ENCODE assay signal across 9 mouse cellular contexts in genomic region chr2:166564455-166564854, GRCm38 (mm10).
DNase-seq lines count a peak whose midpoint lies in the region; ATAC-seq and TF ChIP-seq lines count a peak whose summit lies in the region.
"Had no signal": no experiment of that assay in that cellular context is flagged by ENCODE, and none has a peak within 500 bp of the region (broad histone marks: within the 10 kb centered on the region; RNA-seq: fewer than 3 reads in every experiment).

No protein-coding gene starts in this region.

- peak; percentile 93 for TF ChIP-seq CTCF in bone marrow, adult 2 months (IDR thresholded peaks at IDR 0.05; ENCODE audit: control insufficient read depth, insufficient read depth, low read length)
- peak; percentile 93 for TF ChIP-seq CTCF in small intestine, adult 2 months (IDR thresholded peaks at IDR 0.05; ENCODE audit: extremely low read depth, insufficient read length, insufficient replicate concordance, low read depth, low read length)

- peak; percentile 40 to 52 for DNase-seq in cerebellum, adult 18-20 months
- DNase-seq in cerebellum, adult 9-11 months = no peak
- DNase-seq in forebrain, embryonic 11.5 days (ENCODE audit: low spot score) = peak; percentile 91
- DNase-seq in hindbrain, embryonic 11.5 days (ENCODE audit: low spot score) = peak; percentile 89
- DNase-seq in limb, embryonic 11.5 days (ENCODE audit: low spot score) = peak; percentile 93
- DNase-seq in midbrain, embryonic 10.5 days (ENCODE audit: low spot score) = peak; percentile 84

- no peak overlapping the region for H3K9ac ChIP-seq in forebrain, embryonic 11.5 days (ENCODE audit: low read length)
- H3K9ac ChIP-seq in hindbrain, embryonic 11.5 days (ENCODE audit: low read depth, low read length) = no peak overlapping the region
- no peak overlapping the region; the same call in 1 of the 2 replicates for H3K9ac ChIP-seq in limb, embryonic 11.5 days (ENCODE audit: low read length)

- peaks cover 6% of the 10 kb centered on the region for H3K4me1 ChIP-seq in bone marrow, adult 2 months (ENCODE audit: control insufficient read depth, insufficient read depth, low read length)
- H3K4me1 ChIP-seq in forebrain, embryonic 11.5 days (replicated peaks; ENCODE audit: control insufficient read depth, insufficient read depth, low read length) = 0 out of 2 replicates have a peak, but pooled peaks cover 2% of the 10 kb centered on the region
- no peaks in the 10 kb centered on the region; the same call in 1 of the 2 replicates for H3K4me1 ChIP-seq in hindbrain, embryonic 11.5 days (replicated peaks; ENCODE audit: control insufficient read depth, insufficient read depth, low read length)
- H3K4me1 ChIP-seq in limb, embryonic 11.5 days (ENCODE audit: control insufficient read depth, insufficient read depth, low read length) = peaks cover 9% of the 10 kb centered on the region
- H3K4me1 ChIP-seq in midbrain, embryonic 10.5 days = peaks cover 26% of the 10 kb centered on the region
- peaks cover 2% of the 10 kb centered on the region for H3K4me1 ChIP-seq in small intestine, adult 2 months (ENCODE audit: control insufficient read depth, insufficient read depth, insufficient read length, low read length)

- no peak overlapping the region for H3K27ac ChIP-seq in bone marrow, adult 2 months (ENCODE audit: control insufficient read depth, insufficient read depth, low read depth, low read length, poor library complexity)
- no peak overlapping the region for H3K27ac ChIP-seq in forebrain, embryonic 11.5 days (ENCODE audit: low read depth, low read length)
- H3K27ac ChIP-seq in hindbrain, embryonic 11.5 days (ENCODE audit: low read depth, low read length) = no peak overlapping the region
- H3K27ac ChIP-seq in limb, embryonic 11.5 days (replicated peaks; ENCODE audit: low read depth, low read length) = no peak overlapping the region
- H3K27ac ChIP-seq in midbrain, embryonic 10.5 days (replicated peaks) = peak overlapping the region; percentile 46; the same call in 1 of the 2 replicates
- no peak overlapping the region for H3K27ac ChIP-seq in small intestine, adult 2 months (ENCODE audit: insufficient read depth, low read depth, low read length)

- no peaks in the 10 kb centered on the region; the same call in 1 of the 2 replicates for H3K36me3 ChIP-seq in forebrain, embryonic 11.5 days (ENCODE audit: control insufficient read depth, insufficient read depth, low read length)
- peaks cover 3% of the 10 kb centered on the region; the same call in 1 of the 2 replicates for H3K36me3 ChIP-seq in hindbrain, embryonic 11.5 days (ENCODE audit: control insufficient read depth, insufficient read depth, low read length)
- peaks cover 7% of the 10 kb centered on the region; the same call in 1 of the 2 replicates for H3K36me3 ChIP-seq in limb, embryonic 11.5 days (ENCODE audit: control insufficient read depth, insufficient read depth, low read length)
- peaks cover 42% of the 10 kb centered on the region for H3K36me3 ChIP-seq in midbrain, embryonic 10.5 days
- no peaks in the 10 kb centered on the region; the same call in 1 of the 2 replicates for H3K36me3 ChIP-seq in small intestine, adult 2 months (ENCODE audit: control insufficient read depth, insufficient read depth, low read length)

- H3K4me3 ChIP-seq in bone marrow, adult 2 months (replicated peaks; ENCODE audit: control insufficient read depth, low read depth, low read length) = no peak overlapping the region
- H3K4me3 ChIP-seq in forebrain, embryonic 11.5 days (ENCODE audit: low read depth, low read length) = no peak overlapping the region
- no peak overlapping the region for H3K4me3 ChIP-seq in hindbrain, embryonic 11.5 days (ENCODE audit: low read depth, low read length)
- no peak overlapping the region for H3K4me3 ChIP-seq in limb, embryonic 11.5 days (ENCODE audit: low read depth, low read length)
- H3K4me3 ChIP-seq in midbrain, embryonic 10.5 days = no peak overlapping the region
- peak overlapping the region; percentile 33 for H3K4me3 ChIP-seq in small intestine, adult 2 months (ENCODE audit: low read depth, low read length)

- WGBS in bone marrow, adult 2 months = 3% methylated on average over 11 of the region's 11 CpGs
- WGBS in forebrain, embryonic 11.5 days = 3% methylated on average over 11 of the region's 11 CpGs
- 4% methylated on average over 11 of the region's 11 CpGs for WGBS in hindbrain, embryonic 11.5 days
- WGBS in limb, embryonic 11.5 days = 3% methylated on average over 11 of the region's 11 CpGs
- 5% methylated on average over 11 of the region's 11 CpGs for WGBS in midbrain, embryonic 10.5 days
- WGBS in small intestine, adult 2 months = 2% methylated on average over 11 of the region's 11 CpGs

- no peak overlapping the region for H3K4me2 ChIP-seq in forebrain, embryonic 11.5 days (ENCODE audit: low read depth, low read length, severe bottlenecking)
- H3K4me2 ChIP-seq in hindbrain, embryonic 11.5 days (replicated peaks; ENCODE audit: low read depth, low read length) = no peak overlapping the region
- no peak overlapping the region for H3K4me2 ChIP-seq in limb, embryonic 11.5 days (ENCODE audit: low read depth, severe bottlenecking)

- no peaks in the 10 kb centered on the region for H3K27me3 ChIP-seq in forebrain, embryonic 11.5 days (ENCODE audit: control insufficient read depth, insufficient read depth, low read length)
- no peaks in the 10 kb centered on the region for H3K27me3 ChIP-seq in hindbrain, embryonic 11.5 days (ENCODE audit: control insufficient read depth, insufficient read depth, low read length)
- H3K27me3 ChIP-seq in limb, embryonic 11.5 days (ENCODE audit: control insufficient read depth, insufficient read depth, low read length) = no peaks in the 10 kb centered on the region
- peaks cover 22% of the 10 kb centered on the region for H3K27me3 ChIP-seq in midbrain, embryonic 10.5 days (ENCODE audit: low read depth, poor library complexity, severe bottlenecking)
- no peaks in the 10 kb centered on the region for H3K27me3 ChIP-seq in small intestine, adult 2 months (ENCODE audit: control insufficient read depth, insufficient read depth, low read length)
- H3K27me3 ChIP-seq: Patski had no signal

- ATAC-seq in forebrain, embryonic 11.5 days (replicated peaks; ENCODE audit: low FRiP score) = peak; percentile 81
- peak; percentile 72 for ATAC-seq in hindbrain, embryonic 11.5 days (ENCODE audit: low FRiP score)
- no peak for ATAC-seq in limb, embryonic 11.5 days (ENCODE audit: insufficient number of reproducible peaks, low FRiP score, low TSS enrichment, low read depth)
- ATAC-seq: Patski had no signal

- TF ChIP-seq POLR2A in bone marrow, adult 2 months (IDR thresholded peaks at IDR 0.05; ENCODE audit: borderline replicate concordance, control insufficient read depth, low read depth, low read length) = no peak
- no peak for TF ChIP-seq POLR2A in small intestine, adult 2 months (IDR thresholded peaks at IDR 0.05; ENCODE audit: low read depth, low read length)

- H3K9me3 ChIP-seq in forebrain, embryonic 11.5 days (ENCODE audit: control insufficient read depth, low read length) = no peaks in the 10 kb centered on the region
- H3K9me3 ChIP-seq in hindbrain, embryonic 11.5 days (ENCODE audit: control insufficient read depth, low read length) = no peaks in the 10 kb centered on the region
- no peaks in the 10 kb centered on the region for H3K9me3 ChIP-seq in limb, embryonic 11.5 days (ENCODE audit: control insufficient read depth, low read length)
- no peaks in the 10 kb centered on the region for H3K9me3 ChIP-seq in midbrain, embryonic 10.5 days (replicated peaks)
